Mouse (Mus musculus): ENCODE measurements around the gene Nfatc2ip. TPM values are rescaled to one million over a fixed set of nuclear protein-coding genes. Genes with fewer than 3 reads are reported as not detected.
"Not testable (repeated sequence)": the region's sequence is repeated elsewhere in the genome, so short reads cannot be mapped to it uniquely, and the experiment has no call there.

Gene Nfatc2ip
- total RNA-seq, 4 experiments from 2014 or later, result 3.1 to 6.2 (median 3.9) TPM

GRCm38 (mm10) chr7:126411061-126411460 lies 14.5 kb upstream of the Nfatc2ip start:
- no peak for DNase-seq (ENCODE audit: low spot score)

- DNase-seq (ENCODE audit: low spot score), result no peak
These were observed 12.1 kb upstream of the Nfatc2ip start for GRCm38 (mm10) chr7:126408686-126409085.

GRCm38 (mm10) chr7:126402518-126402917 lies 6.0 kb upstream of the Nfatc2ip start:
- not testable (repeated sequence) for DNase-seq (ENCODE audit: low spot score)

GRCm38 (mm10) chr7:126399548-126399947 lies 3.0 kb upstream of the Nfatc2ip start:
- peak; percentile 65 for DNase-seq (ENCODE audit: low spot score)

- no peak for DNase-seq (ENCODE audit: low spot score)
These were observed 1.3 kb upstream of the Nfatc2ip start for GRCm38 (mm10) chr7:126397822-126398221.

GRCm38 (mm10) chr7:126397221-126397620 lies 684 bp upstream of the Nfatc2ip start:
- DNase-seq (ENCODE audit: low spot score), result no peak

GRCm38 (mm10) chr7:126392086-126392884 lies 4.3 kb downstream of the Nfatc2ip start:
- DNase-seq (ENCODE audit: low spot score), result not testable (repeated sequence)

GRCm38 (mm10) chr7:126388185-126388584 lies 8.4 kb downstream of the Nfatc2ip start:
- DNase-seq (ENCODE audit: low spot score), result no peak

- DNase-seq (ENCODE audit: low spot score), result no peak
These were observed 13.0 kb downstream of the Nfatc2ip start for GRCm38 (mm10) chr7:126383565-126383964.

- peak; percentile 96 for DNase-seq (ENCODE audit: low spot score)
These were observed 19.0 kb downstream of the Nfatc2ip start, which contains the start of gene Spns1 for GRCm38 (mm10) chr7:126377278-126378158. Gene Spns1, minus strand, starts transcription at chr7:126377450.

- DNase-seq (ENCODE audit: low spot score), result no peak
These were observed 19.6 kb downstream of the Nfatc2ip start for GRCm38 (mm10) chr7:126376903-126377277.

GRCm38 (mm10) chr7:126375012-126375411 lies 21.5 kb downstream of the Nfatc2ip start:
- no peak for DNase-seq (ENCODE audit: low spot score)

GRCm38 (mm10) chr7:126374526-126374925 lies 22.0 kb downstream of the Nfatc2ip start:
- DNase-seq (ENCODE audit: low spot score), result no peak

GRCm38 (mm10) chr7:126373007-126373406 lies 23.5 kb downstream of the Nfatc2ip start:
- DNase-seq (ENCODE audit: low spot score), result no peak

- no peak for DNase-seq (ENCODE audit: low spot score)
These were observed 27.1 kb downstream of the Nfatc2ip start, which contains the start of gene Lat for GRCm38 (mm10) chr7:126369393-126369792. Gene Lat, minus strand, starts transcription at chr7:126369570.

- no peak for DNase-seq (ENCODE audit: low spot score)
These were observed 28.2 kb downstream of the Nfatc2ip start for GRCm38 (mm10) chr7:126368367-126368766.

- no peak for DNase-seq (ENCODE audit: low spot score)
These were observed 28.9 kb downstream of the Nfatc2ip start for GRCm38 (mm10) chr7:126367636-126368035.

- no peak for DNase-seq (ENCODE audit: low spot score)
These were observed 33.5 kb downstream of the Nfatc2ip start for GRCm38 (mm10) chr7:126363038-126363437.

- no peak for DNase-seq (ENCODE audit: low spot score)
These were observed 37.5 kb downstream of the Nfatc2ip start for GRCm38 (mm10) chr7:126359049-126359448.

- no peak for DNase-seq (ENCODE audit: low spot score)
These were observed 38.1 kb downstream of the Nfatc2ip start for GRCm38 (mm10) chr7:126358413-126358812.

GRCm38 (mm10) chr7:126357838-126358237 lies 38.7 kb downstream of the Nfatc2ip start:
- DNase-seq (ENCODE audit: low spot score), result no peak
